Mouse (Mus musculus) stomach, embryonic 14.5 days (tissue): Measurements from ENCODE around the gene Cacna1d. TPM values are rescaled to one million over a fixed set of nuclear protein-coding genes. Genes with fewer than 3 reads are reported as not detected.

Experiments used
- ATAC-seq: fragments of 200-750 bp; cut with Nextera tagmentation; 2 replicates; pipeline ENCODE4 v1.8.0; 2017; ENCODE audit warnings: low read depth, moderate TSS enrichment; ENCODE audit not compliant: insufficient number of reproducible peaks, insufficient read depth, low FRiP score
- H3K27ac ChIP-seq: fragments of 300-500 bp; sonication (generic); 2 replicates; pipeline ENCODE4 v1.5.1; 2014; ENCODE audit warnings: mild to moderate bottlenecking, low read length, moderate library complexity, mixed read lengths
- H3K27me3 ChIP-seq: fragments of 300-500 bp; sonication (generic); 2 replicates; pipeline ENCODE4 v1.6.1; 2014; ENCODE audit warnings: low read length, control low read depth, mixed read lengths; ENCODE audit not compliant: control insufficient read depth, insufficient read depth
- H3K36me3 ChIP-seq: fragments of 300-500 bp; sonication (generic); 2 replicates; pipeline ENCODE4 v1.6.1; 2014; ENCODE audit warnings: mild to moderate bottlenecking, control low read depth, low read length, moderate library complexity, mixed read lengths; ENCODE audit not compliant: control insufficient read depth, insufficient read depth
- H3K4me1 ChIP-seq: fragments of 300-500 bp; sonication (generic); 2 replicates; pipeline ENCODE4 v1.6.1; 2014; ENCODE audit warnings: low read length, control low read depth, mixed read lengths; ENCODE audit not compliant: control insufficient read depth, insufficient read depth
- H3K4me2 ChIP-seq: fragments of 300-500 bp; sonication (generic); replicated peaks from 2 replicates; pipeline ENCODE4 v1.6.1; 2014; ENCODE audit warnings: low read depth, low read length, control low read depth
- H3K4me3 ChIP-seq: fragments of 300-500 bp; sonication (generic); 2 replicates; pipeline ENCODE4 v1.5.1; 2014; ENCODE audit warnings: low read depth, low read length, control low read depth
- H3K9ac ChIP-seq: fragments of 300-500 bp; sonication (generic); replicated peaks from 2 replicates; pipeline ENCODE4 v1.6.1; 2014; ENCODE audit warnings: low read depth, mild to moderate bottlenecking, control low read depth, low read length, moderate library complexity, mixed read lengths
- H3K9me3 ChIP-seq: fragments of 300-500 bp; sonication (generic); 2 replicates; pipeline ENCODE4 v1.6.1; 2016; ENCODE audit warnings: low read depth, low read length, control low read depth; ENCODE audit not compliant: control insufficient read depth
- WGBS: fragments of 180-500 bp; shearing (Covaris S2); extraction: QIAGEN DNeasy Blood & Tissue Kit; methylation state at CpG from one replicate; pipeline ENCODE4 v1.1.7; 2014; 5-methylcytosine and 5-hydroxymethylcytosine counted together
- polyA plus RNA-seq: library from polyadenylated mRNA; unstranded; fragments of >200 nt; fragmentation: Nextera tagmentation; extraction: Ambion mirVana; gene quantifications from 2 replicates; pipeline ENCODE4 v1.2.1, GENCODE M21; 2014

Gene Cacna1d
- polyA plus RNA-seq, 1 experiment from 2014 or later, result 15.3 TPM

DNA sequence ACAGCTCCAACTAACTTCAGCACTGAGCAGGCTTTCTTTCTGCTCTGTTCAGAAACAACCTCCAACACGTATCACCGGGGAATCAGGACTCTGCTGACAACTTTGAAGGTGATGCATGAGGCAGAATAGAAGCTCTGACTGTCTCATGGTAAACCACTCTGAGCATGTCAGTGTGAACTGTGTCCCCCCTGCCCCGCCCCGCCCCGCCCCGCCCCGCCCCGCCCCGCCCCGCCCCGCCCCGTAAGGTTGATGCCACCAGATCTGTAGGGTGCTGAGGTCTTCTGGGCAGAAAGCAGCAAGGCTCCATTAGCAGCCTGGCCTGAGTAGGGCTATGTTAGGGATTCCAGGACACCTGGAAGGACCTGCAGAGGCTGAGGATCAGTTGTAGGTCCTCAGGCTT lies 424.5 kb downstream of the Cacna1d start:
- WGBS, result 73% methylated on average over 12 of the region's 12 CpGs
- no peak overlapping the region for H3K27ac ChIP-seq
- H3K27me3 ChIP-seq, result no peaks in the 10 kb centered on the region
- no peak for ATAC-seq
- no peaks in the 10 kb centered on the region for H3K36me3 ChIP-seq
- no peak overlapping the region for H3K9ac ChIP-seq
- H3K4me3 ChIP-seq, result no peak overlapping the region
- H3K4me1 ChIP-seq, result 0 out of 2 replicates have a peak, but pooled peaks cover 3% of the 10 kb centered on the region
- no peak overlapping the region for H3K4me2 ChIP-seq
- H3K9me3 ChIP-seq, result no peaks in the 10 kb centered on the region

DNA sequence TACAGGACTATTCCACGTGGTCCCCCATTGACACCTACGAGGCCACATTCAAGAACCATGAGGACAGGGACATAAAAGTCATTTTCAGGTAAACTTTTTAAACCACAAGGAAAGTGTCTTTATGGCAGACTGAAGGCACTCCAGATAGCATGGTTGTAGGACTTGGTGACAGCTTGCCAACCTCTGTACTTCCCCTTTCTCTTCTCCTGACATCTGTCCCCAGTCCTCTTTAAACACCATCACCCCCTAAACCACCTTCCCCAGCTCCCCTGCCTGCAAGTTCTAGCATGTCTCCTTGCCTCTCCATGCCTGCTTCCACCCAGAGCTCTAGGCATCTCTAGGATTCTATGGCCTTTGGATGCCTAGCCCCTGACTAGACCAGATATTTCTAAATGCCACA lies 426.4 kb downstream of the Cacna1d start:
- Histone ChIP-seq H3K4me1 (0 out of 2 replicates have a peak, but pooled peaks cover 3% of the 10 kb centered on the region), H3K27me3 (no peaks in the 10 kb centered on the region), H3K9ac (no peak overlapping the region), H3K9me3 (no peaks in the 10 kb centered on the region), H3K27ac (no peak overlapping the region), H3K4me2 (no peak overlapping the region), H3K36me3 (no peaks in the 10 kb centered on the region), H3K4me3 (no peak overlapping the region)
- WGBS, result 97% methylated on average over 2 of the region's 2 CpGs
- no peak for ATAC-seq

GRCm38 (mm10) chr14:30056031-30056766 lies 435.1 kb downstream of the Cacna1d start:
- H3K9me3 ChIP-seq, result no peaks in the 10 kb centered on the region
- WGBS, result 48% methylated on average over 13 of the region's 13 CpGs
- 0 out of 2 replicates have a peak overlapping the region, but pooled peaks have one; percentile 10 for H3K4me2 ChIP-seq
- peak overlapping the region; percentile 69 for H3K27ac ChIP-seq
- H3K4me1 ChIP-seq, result peaks cover 14% of the 10 kb centered on the region; the same call in 1 of the 2 replicates
- no peaks in the 10 kb centered on the region for H3K36me3 ChIP-seq
- H3K4me3 ChIP-seq, result no peak overlapping the region
- H3K27me3 ChIP-seq, result no peaks in the 10 kb centered on the region
- ATAC-seq, result peak; percentile 68; the same call in 1 of the 2 replicates
- no peak overlapping the region for H3K9ac ChIP-seq

GRCm38 (mm10) chr14:30054922-30055321 lies 436.3 kb downstream of the Cacna1d start:
- no peaks in the 10 kb centered on the region for H3K9me3 ChIP-seq
- 55% methylated on average over 7 of the region's 7 CpGs for WGBS
- H3K4me1 ChIP-seq, result peaks cover 14% of the 10 kb centered on the region; the same call in 1 of the 2 replicates
- no peak overlapping the region for H3K4me2 ChIP-seq
- ATAC-seq, result no peak
- H3K4me3 ChIP-seq, result no peak overlapping the region
- no peak overlapping the region for H3K9ac ChIP-seq
- no peaks in the 10 kb centered on the region for H3K36me3 ChIP-seq
- H3K27ac ChIP-seq, result peak overlapping the region; percentile 21; the same call in 1 of the 2 replicates
- no peaks in the 10 kb centered on the region for H3K27me3 ChIP-seq

GRCm38 (mm10) chr14:30050280-30050679 lies 441.0 kb downstream of the Cacna1d start:
- no peaks in the 10 kb centered on the region for H3K9me3 ChIP-seq
- no peaks in the 10 kb centered on the region for H3K4me1 ChIP-seq
- 91% methylated on average over 8 of the region's 8 CpGs for WGBS
- no peaks in the 10 kb centered on the region for H3K36me3 ChIP-seq
- H3K27ac ChIP-seq, result no peak overlapping the region
- H3K27me3 ChIP-seq, result no peaks in the 10 kb centered on the region
- ATAC-seq, result no peak
- no peak overlapping the region for H3K4me3 ChIP-seq
- no peak overlapping the region for H3K9ac ChIP-seq
- no peak overlapping the region for H3K4me2 ChIP-seq

- no peaks in the 10 kb centered on the region; the same call in 1 of the 2 replicates for H3K36me3 ChIP-seq
- H3K4me1 ChIP-seq, result no peaks in the 10 kb centered on the region
- no peak overlapping the region for H3K27ac ChIP-seq
- no peak overlapping the region for H3K9ac ChIP-seq
- H3K27me3 ChIP-seq, result no peaks in the 10 kb centered on the region
- no peak for ATAC-seq
- WGBS, result 81% methylated on average over 3 of the region's 3 CpGs
- no peak overlapping the region for H3K4me3 ChIP-seq
- H3K9me3 ChIP-seq, result no peaks in the 10 kb centered on the region
- no peak overlapping the region for H3K4me2 ChIP-seq
These were observed 443.2 kb downstream of the Cacna1d start for GRCm38 (mm10) chr14:30048049-30048448.

- Histone ChIP-seq H3K27me3 (no peaks in the 10 kb centered on the region), H3K4me1 (no peaks in the 10 kb centered on the region), H3K9ac (no peak overlapping the region), H3K4me3 (no peak overlapping the region), H3K36me3 (peaks cover 5% of the 10 kb centered on the region; the same call in 1 of the 2 replicates), H3K9me3 (no peaks in the 10 kb centered on the region), H3K4me2 (no peak overlapping the region), H3K27ac (no peak overlapping the region)
- no peak for ATAC-seq
- WGBS, result 82% methylated on average over 4 of the region's 4 CpGs
These were observed 444.3 kb downstream of the Cacna1d start for GRCm38 (mm10) chr14:30046976-30047375.

- no peak for ATAC-seq
- WGBS, result 71% methylated on average over 8 of the region's 8 CpGs
- H3K36me3 ChIP-seq, result peaks cover 5% of the 10 kb centered on the region; the same call in 1 of the 2 replicates
- H3K27ac ChIP-seq, result no peak overlapping the region
- no peak overlapping the region for H3K9ac ChIP-seq
- H3K27me3 ChIP-seq, result no peaks in the 10 kb centered on the region
- no peak overlapping the region for H3K4me3 ChIP-seq
- H3K9me3 ChIP-seq, result no peaks in the 10 kb centered on the region
- no peaks in the 10 kb centered on the region for H3K4me1 ChIP-seq
- no peak overlapping the region for H3K4me2 ChIP-seq
These were observed 445.5 kb downstream of the Cacna1d start for GRCm38 (mm10) chr14:30045704-30046220.
